Mouse (Mus musculus) neutrophil, adult 5-6 weeks (primary cell): ENCODE data around the gene Cntn6. TPM values are rescaled to one million over a fixed set of nuclear protein-coding genes. Genes with fewer than 3 reads are reported as not detected.

ENCODE experiments used
- ATAC-seq: fragments of 151-379, 151-347 bp; 2 replicates; pipeline ENCODE4 v1.8.0; 2017; ENCODE audit warnings: mild to moderate bottlenecking, moderate TSS enrichment; ENCODE audit not compliant: insufficient number of reproducible peaks, poor library complexity, low FRiP score, severe bottlenecking; ENCODE audit errors: extremely low read depth
- total RNA-seq: library from RNA; stranded (forward); fragments of 200-1000 nt; gene quantifications from 2 replicates; pipeline ENCODE4 v1.2.3, GENCODE M21; 2017

Gene Cntn6
- total RNA-seq, result not detected in 2 replicates

DNA sequence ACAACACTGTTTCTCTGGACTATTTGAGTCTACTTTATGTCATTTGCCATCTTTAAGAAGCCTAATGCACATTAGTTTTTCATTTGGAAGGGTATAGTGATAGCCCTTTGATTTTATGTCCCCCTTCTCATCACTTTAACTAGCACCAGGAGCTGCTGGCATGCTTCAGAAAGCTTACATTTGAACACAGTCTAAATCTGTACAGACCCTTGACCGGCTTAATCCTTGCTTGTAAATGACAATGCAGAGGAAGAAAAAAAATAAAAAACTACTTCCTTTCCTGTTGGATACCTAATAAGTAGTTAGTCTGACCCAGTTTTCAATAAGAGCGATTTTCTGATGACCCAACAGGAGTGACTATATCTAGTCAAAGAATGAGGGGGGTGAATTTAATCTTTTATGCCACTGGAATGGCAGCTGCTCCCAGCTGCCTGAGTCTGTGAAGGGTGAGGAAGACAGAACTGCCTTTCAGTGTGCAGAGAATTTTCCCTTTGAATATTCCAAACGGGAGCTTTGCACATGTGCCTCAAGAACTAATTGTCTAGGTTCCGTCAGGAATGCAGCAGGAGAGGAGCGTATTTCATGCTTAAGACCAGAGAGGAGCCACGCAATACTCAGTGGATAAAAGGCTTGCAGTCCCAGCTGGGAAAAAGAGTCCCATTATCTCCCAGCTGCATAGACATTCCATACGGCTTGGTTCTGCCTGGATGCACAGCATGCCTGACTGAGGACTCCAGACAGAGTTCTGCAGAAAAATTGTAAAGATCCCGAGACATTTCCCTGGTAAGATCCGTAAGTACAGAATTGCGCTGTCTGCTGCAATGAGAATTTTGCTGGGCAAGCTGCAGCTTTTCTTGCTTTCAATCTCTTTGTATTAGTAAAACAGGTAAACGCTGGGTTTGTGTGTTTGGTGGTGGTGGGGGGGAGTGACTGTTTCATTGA is at the start of gene Cntn6:
TSS of gene Cntn6 (plus strand) at position 301 of the 942 bp plus-strand sequence.
- ATAC-seq, result no peak

DNA sequence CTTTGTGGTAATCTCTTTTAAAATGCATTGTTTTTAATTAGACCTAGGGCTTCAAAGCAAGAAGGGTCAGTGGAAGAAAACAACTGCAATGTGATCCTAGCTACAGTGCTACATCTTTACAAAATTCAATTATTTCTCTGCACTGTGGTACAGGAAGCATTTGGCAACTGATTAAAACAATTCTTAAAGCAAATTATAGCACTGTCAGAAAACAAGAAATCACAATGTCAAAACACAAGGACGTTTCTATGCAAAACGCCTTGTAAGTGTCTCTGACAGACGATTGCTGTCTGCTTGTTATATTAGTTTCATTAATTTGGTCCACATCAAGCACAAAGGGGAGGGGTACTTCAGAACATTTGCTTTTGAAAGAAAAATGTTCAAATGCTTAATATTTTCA is 48.9 kb upstream of the Cntn6 start:
- ATAC-seq, result no peak

DNA sequence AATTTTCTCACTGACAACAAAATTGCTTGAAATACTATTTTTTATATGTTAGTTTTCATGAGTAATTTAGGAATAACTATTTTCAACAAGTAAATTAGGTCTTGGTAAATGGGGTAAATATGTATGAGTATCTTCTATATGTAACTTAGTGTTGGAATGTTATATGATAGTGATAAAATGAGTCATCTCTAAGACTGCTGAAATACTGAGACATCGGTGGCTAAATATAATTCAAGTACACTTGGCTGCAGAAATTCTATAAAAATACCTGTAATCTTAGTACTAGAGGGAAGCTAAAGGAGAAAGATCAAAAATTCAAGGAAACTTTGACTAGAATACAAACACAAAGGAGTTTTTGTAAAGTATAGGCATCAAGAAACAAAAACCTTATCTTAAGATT is 21.9 kb upstream of the Cntn6 start:
- ATAC-seq, result no peak

DNA sequence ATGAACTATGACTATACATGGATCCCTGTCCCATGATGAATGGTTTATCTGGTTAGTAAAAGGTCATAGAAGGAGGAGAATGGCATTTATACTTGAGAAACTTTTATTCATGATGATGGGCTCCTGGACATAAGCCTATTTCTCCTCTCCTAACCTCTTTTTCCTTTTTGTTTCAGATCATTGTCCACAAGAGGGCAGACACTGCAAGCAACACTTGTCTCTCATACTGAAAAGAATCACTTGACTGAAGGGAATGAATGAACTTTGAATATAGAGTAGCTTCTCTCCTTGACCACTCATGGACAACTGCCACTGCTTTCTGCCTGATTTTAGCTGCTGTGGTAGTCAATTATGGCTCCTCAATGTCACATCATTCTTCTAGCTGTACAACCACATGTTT is 13.3 kb upstream of the Cntn6 start:
- no peak for ATAC-seq

DNA sequence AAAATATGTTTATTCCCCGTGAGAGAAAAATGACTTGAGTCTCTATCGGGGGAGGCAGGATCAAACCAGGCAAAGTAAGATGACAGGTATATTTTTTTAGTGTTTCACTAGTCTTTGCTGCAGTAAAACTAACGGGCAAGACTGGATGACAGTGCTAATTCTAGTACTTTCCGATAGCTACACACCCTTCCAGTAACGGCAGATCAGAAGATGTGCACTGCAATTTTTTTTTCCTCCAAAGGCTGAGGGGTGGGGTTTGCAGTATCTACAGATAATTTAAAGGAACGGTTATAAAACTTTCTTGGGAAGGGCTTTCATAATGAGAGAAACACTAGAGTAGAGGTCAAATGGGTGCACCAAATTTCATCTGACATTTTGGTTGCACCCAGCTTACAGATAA is 869 bp downstream of the Cntn6 start:
- no peak for ATAC-seq

DNA sequence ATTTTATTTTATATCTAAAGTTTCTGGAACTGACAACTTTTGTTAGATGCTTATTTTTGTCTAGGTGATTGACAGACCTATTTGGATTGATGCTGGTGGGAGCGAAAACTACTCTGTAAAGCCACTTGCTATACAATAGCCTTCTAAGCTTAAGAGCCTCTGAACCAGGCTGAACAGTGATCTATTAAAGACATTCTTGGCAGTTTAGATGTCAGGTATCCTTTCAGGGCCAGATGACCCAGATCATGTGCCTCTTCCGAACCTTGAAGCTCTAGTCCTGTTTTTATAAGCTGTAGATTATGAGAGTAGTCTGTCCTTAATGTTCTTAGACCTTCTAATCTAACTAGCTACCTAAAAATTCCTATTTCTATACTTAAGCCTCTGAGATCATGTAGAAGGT is 3.2 kb downstream of the Cntn6 start:
- ATAC-seq, result no peak

DNA sequence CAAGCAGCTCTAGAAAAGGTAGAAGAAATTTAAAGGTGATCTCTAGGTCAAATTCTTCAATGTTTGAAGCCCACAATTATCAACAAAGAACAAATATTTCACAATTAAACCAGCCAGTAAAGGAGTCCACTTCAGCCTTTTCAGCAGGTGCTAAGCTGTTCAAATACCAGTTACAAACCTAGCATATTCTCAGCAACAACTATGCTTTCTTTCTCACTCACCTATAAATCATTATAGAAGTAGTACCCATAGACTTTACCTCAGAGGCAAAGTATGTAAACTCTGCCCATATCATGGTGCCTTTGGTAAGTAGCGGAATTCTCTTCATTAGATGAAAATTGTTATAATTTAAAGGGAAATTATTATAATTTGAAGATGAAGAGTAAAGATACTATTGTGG is 71.4 kb downstream of the Cntn6 start:
- ATAC-seq, result no peak

DNA sequence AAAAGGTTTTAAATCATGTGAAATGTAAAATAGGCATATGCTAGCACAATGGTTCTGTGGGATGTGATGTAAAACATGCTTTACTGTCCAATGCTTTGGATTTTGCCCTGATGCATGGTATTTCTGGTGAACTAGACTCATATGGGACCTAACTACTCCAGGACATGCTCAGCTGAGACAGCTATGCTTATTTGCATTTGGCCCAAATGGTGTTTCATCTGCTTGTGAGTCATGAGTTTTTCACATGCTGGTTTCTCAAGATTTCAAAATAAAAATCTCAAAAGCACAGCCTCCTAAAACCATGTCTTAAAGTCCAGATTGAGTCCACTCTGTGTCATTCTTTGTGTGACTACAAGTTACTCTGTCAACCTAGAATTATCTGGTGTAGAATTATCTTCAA is 77.0 kb downstream of the Cntn6 start:
- ATAC-seq, result no peak

DNA sequence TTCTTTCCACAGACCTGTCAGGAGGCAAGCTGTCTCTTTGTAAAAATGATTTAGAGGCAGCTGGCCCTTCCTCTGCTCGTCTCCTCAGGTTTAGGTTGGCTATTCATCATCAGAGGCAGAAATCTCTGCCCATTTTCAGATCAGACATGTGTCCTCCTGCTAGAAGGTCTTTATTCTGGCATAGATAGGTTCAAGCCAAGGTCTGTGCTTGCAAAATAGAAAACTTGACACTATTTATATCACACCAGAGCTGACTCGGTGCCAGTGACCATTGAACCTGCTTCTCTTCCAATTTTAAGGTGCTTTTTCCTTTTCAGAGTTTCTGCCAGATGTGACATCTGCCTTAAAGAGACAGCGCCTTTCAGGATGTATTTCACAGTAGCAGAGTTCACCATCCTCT is 95.4 kb downstream of the Cntn6 start:
- no peak for ATAC-seq

DNA sequence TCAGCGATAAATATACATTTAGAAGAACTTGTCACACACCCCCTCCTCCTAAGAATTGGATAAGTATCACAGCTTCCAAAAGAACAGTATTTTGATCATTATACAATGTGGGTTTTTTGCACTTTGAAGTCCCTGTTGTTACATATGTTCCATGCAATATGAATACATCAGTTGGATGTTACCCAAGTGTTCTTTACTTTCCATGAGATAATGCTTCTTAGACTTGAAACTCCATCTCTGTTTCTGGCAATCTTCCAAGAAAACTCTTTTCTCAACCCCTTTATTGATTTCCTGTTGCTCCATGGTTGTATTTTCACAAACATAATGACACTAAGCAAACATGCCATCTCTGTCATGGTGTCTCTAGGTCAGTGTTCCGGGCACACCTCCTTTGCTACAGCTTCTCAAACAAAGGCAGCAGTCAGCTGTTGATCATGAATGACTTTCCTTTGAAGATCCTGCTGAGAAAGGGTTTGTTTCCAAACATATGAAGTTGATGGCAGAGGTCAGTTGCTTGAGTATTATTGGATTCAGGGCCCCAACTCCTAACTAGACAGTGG is 108.3 kb downstream of the Cntn6 start:
- ATAC-seq, result no peak

DNA sequence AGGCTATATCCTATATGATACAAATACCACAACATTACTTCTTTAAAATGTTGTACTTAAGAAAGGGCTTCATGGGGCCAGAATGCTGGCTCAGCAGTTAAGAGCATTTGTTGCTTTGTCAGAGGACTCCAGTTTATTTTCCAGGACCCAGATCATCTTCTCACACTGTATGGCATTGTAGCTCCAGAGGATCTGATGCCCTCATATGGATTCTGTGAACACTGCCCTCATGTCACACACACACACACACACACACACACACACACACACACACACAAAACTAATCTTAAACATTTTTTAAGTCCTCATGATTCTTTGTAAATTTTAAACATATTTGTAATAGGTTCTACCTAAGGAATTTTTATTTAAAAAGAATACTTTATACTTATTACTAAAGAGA is 110.3 kb downstream of the Cntn6 start:
- ATAC-seq, result no peak

DNA sequence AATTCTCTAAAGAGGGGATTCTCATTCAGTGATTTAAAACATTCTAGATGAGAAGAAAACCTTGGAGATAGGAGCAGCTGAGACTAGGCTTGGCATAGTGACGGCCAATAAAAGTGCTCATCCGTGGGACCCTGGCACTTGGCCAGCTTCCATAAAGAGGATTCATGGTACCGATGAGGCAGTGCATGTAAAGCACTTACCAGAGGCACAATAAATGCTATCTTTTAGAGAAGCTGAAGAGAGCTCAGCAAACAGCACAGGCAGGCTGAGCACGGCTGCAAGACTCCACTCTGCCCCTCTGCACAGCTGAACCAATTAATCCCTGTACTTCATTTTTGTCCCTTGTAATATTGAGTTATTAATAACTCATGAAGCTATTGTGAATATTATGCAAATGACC is 110.8 kb downstream of the Cntn6 start:
- ATAC-seq, result no peak

DNA sequence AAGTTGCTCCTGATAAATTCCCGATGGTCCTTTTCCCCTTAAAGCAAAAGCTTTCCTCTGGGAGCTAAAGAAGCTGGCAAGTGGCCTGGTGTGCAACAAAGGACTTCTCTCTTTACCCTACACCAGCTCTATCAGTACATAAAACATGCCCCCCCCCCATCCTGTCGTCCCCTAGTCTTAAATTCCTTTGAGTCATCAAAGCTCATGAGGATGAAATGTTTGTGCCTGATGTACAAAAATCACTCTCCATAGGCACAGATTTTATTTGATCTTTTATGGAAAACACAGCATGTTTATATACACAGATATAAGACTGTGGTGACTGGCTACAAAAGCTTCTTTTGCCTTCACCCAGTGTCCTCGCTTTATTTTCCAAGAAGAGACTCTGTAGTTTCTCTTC is 112.6 kb downstream of the Cntn6 start:
- ATAC-seq, result no peak

DNA sequence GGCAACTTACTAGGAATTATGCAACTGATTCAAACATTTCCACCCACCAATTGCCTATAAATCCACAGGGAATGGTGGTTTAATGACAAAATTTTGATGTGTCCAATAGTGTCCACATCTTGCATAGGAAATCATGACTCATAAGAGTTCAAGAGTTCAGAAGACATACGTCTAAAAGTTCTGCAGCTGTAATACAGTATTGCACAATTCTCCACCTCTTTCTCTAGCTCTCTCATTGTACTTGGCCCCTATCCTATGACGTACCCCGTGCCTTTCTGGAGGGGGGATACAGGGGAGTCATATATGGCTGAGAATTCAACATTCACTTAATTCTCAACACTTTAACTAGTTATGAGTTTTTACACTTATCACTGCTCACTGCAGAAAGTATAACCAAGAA is 160.9 kb downstream of the Cntn6 start:
- ATAC-seq, result no peak

DNA sequence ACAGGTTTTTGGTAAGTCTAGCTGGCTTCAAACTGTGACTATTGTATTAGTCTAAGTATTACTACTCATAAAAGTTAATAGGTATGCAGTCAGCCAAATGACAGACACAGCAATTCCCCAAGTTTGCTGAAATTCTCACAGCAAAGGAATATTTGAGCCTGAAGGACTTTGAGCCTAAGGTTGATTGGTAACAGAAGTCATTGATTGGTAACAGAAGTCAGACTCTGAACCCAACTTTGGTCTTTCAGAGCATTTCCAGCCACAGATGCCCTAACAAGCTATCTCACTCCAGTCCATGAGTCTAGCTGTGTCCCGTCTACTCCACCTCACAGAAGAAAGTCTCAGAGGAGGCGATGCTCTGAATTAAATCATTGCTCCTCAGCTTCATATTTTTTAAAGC is 176.1 kb downstream of the Cntn6 start:
- ATAC-seq, result no peak

DNA sequence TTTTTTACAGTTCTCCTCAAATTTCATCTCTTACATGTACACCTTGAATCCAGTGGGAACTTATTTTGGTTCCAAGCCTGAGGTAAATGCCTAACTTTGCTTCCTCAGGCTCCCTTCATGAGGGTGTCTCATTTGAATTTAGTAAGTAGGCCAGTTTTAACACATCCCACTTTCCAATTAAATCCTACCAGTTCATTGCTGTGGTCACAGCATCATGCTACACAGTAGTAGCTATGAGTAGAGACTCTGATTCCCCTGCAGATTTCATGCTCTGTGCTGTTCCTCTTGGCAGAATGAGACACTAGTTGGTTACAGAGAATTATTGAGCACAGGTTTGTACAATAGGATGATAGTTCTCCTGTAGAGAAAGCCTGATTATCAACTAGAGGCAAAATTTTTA is 181.7 kb downstream of the Cntn6 start:
- no peak for ATAC-seq

DNA sequence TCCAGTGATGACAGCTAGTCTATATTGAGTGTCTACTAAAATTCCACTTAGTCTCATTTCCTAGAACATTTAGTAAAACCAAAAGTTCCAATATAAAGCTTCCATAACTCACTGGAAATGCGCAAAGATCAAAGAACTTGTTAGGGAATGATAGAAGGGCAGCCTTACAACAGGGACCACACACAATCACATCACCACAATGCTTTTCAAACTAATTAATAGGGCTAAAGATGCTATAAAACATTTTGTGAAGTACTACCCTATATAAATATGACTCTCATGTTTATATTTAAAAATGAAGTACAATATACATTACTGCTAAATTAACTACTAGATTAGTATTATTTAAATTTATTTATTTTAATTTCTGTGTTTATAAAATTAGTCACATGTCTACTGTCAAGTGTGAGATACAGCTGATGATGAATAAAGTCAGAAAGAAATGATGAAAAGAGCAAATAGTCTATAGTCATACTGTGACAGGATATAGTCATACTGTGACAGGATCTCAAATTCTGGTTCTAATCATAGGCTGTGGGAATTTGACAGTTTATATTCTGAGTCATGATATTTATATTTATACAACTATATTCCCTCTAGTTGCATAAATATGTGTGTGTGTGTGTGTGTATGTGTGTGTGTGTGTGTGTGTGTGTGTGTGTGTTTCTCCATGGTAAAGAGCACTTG is 187.4 kb downstream of the Cntn6 start:
- ATAC-seq, result no peak

DNA sequence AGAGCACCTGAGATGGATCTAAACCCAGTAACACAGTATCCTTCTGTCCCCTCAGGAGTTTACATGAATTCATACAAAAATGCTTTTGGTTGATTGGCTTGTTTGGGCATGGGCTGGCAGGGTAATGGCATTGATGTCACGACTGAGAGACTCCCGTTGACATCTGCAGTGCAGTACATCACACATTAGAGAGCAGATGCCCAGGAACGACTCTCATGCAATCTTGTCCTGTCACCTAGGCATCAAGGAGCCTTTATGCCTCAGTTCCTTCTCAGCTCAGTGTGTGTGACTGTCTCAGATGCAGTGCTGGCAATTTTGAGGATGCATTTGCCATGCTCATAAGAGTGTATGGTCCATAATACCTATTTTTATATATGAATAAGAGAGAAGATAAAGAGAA is 195.4 kb downstream of the Cntn6 start:
- no peak for ATAC-seq

DNA sequence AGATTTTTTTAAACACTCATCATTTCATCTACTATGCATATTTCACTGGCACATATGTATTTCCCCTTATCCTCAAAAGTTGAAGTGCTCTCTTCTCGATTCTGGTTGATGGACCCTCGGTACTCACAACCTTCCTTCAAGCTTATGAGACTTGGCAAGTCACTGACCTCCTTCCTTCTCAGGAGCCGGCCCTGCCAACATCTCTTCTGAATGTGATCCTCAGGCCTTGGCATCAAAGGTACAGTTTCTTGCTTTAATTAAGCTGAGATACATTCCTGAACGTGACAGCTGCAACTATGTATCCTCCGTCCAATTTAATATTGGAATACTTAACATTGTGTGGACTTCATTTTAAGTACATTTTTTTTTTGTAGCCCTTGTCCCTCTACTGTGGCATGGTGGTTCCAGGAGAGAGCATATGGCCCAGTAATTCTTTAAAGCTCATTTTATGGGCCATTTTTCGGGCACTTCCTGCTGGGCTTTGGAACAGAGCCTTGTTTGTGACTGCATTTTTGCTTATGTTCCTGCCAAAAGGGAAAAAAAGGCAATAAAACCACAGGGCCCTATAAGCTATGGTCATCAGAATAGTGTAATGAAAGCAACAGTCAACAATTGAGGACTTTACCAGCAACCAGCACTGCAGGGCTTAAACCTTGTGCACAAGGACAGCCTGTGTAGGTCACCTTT is 196.0 kb downstream of the Cntn6 start:
- no peak for ATAC-seq

DNA sequence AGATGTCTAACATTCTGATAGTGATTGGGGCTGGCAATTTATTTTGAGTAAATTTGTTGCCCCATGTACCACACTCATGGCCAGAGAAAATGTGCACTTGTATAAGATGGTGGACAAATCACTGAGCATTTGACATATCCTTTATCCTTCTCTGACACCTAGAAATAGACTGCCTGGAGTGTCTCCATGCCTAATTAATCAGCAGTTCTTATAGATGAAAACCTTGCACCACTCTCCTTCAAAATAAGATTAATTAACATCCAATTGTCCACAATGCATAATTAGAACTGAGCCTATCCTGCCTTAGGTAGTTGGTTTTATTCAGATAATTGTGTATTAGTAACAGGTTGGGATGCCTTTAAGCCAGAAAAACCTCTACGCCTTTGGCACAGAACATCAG is 236.0 kb downstream of the Cntn6 start:
- no peak for ATAC-seq
